Mouse (Mus musculus) kidney, adult 2 months (tissue): ENCODE measurements around the gene Hey2.

ENCODE experiments used
- CTCF ChIP-seq: fragments of 200-500 bp; conservative IDR thresholded peaks from 2 replicates; pipeline ENCODE4 v1.5.1; 2011; ENCODE audit warnings: low read depth, mild to moderate bottlenecking, control low read depth, low read length, moderate library complexity, mixed read lengths; ENCODE audit not compliant: insufficient read depth, insufficient read length
- POLR2A ChIP-seq: fragments of 200-500 bp; IDR thresholded peaks from one replicate; pipeline ENCODE4 v1.6.1; 2011; ENCODE audit warnings: low read depth, low read length, control low read depth

- no peak for TF ChIP-seq CTCF
- no peak for TF ChIP-seq POLR2A
Observed at GRCm38 (mm10) chr10:30883085-30883760, 40.6 kb upstream of the Hey2 start.
